Mouse (Mus musculus) macrophage (primary cell): ENCODE measurements around the gene Cry2. TPM values are rescaled to one million over a fixed set of nuclear protein-coding genes. Genes with fewer than 3 reads are reported as not detected.

Source experiments
- H3K27ac ChIP-seq: fragments of 350-480 bp; formaldehyde crosslinking; 2 replicates; pipeline ENCODE4 v1.9.0; 2021
- H3K36me3 ChIP-seq: fragments of 350-480 bp; formaldehyde crosslinking; 2 replicates; pipeline ENCODE4 v1.9.0; 2021; ENCODE audit errors: inconsistent target
- H3K4me3 ChIP-seq: fragments of 350-480 bp; formaldehyde crosslinking; 2 replicates; pipeline ENCODE4 v1.9.0; 2021; ENCODE audit errors: inconsistent target
- H3K79me2 ChIP-seq: fragments of 350-480 bp; formaldehyde crosslinking; 2 replicates; pipeline ENCODE4 v1.9.0; 2021; ENCODE audit errors: inconsistent target
- WGBS: methylation state at CpG from one replicate; pipeline ENCODE4 v1.1.7; 2026; ENCODE audit warnings: inconsistent platforms; ENCODE audit not compliant: missing documents; 5-methylcytosine and 5-hydroxymethylcytosine counted together
- polyA plus RNA-seq: library from polyadenylated mRNA; stranded (reverse); fragments of 250-400 nt; gene quantifications from 3 replicates; pipeline ENCODE4 v1.2.4, GENCODE M21; 2018; ENCODE audit warnings: inconsistent platforms

Cry2 gene
- polyA plus RNA-seq, 1 experiment from 2014 or later, result 3.0 TPM

DNA sequence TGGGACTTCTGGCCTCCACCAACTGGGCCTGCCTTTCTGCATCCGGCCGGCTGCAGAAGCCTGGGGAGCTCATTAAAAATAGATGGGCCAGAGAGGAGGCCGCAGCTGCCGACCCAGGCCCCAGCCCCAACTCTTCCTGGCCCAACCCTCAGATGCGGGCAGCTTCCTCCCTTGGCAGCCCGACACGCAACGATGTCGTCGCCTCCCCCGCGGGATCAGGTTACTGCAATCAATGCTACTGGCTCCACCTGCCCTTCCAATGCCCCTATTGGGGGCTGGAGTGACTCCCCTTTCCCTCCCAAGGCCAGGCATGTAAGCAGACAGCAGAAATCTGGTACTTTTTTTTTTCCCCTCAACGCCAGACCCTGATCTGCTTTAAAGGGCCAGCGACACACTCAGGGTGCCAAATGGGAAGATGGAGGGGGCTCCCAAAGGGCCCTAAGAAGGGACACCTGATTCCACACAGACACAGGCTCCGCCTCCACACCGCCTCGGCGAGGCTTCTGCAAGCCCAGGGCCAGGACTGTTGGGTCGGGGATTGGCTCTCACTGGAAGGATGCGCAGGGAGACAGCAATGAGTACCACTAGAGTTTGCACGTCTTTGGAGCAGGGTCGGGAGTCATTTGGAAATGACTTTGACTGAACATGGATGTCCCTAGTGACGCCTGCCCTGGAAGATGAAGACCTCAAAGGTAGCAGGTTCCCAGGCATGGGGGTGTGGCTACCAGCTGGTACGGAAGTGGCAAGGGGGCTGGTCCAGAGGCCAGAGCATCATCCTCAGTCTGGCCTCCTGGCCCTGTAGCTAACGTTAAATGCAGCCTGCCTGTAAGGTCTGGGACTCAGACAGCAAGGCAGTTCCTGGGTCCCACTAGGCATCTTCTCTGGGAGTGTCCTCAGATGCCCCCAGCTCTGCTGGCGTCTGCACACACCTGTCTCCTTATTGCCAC is 41.3 kb downstream of the Cry2 start:
- Histone ChIP-seq H3K4me3 (no peak overlapping the region), H3K27ac (no peak overlapping the region), H3K36me3 (no peaks in the 10 kb centered on the region), H3K79me2 (no peaks in the 10 kb centered on the region)
- WGBS, result 12% methylated on average over 26 of the region's 26 CpGs

GRCm38 (mm10) chr2:92391703-92392317 is 42.0 kb downstream of the Cry2 start:
- Histone ChIP-seq H3K4me3 (no peak overlapping the region), H3K79me2 (no peaks in the 10 kb centered on the region)

DNA sequence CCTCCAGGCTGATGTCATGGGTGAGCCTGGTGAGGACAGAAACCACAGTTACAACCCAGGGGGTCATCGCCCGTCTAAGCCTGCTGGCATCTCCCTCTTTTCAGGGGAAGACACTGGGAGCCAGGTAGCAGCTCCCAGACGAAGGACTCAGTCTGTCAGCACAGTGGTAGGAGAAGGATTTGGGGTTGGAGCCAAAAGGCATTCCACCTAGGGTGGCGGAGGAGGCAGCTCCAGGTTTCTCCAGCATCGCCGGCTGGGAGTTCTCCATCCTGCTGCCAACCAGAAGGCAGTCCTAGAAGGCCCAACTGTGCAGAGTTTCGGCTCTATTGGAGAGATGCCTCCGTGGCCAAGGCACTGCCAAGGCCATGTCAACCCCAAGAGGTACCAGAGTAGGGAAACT is 42.7 kb downstream of the Cry2 start:
- 94% methylated on average over 8 of the region's 8 CpGs for WGBS
- Histone ChIP-seq H3K79me2 (no peaks in the 10 kb centered on the region), H3K36me3 (no peaks in the 10 kb centered on the region), H3K27ac (no peak overlapping the region), H3K4me3 (no peak overlapping the region)

More at GRCm38 (mm10) chr2:92391703-92392317, 42.0 kb downstream of the Cry2 start:
- Histone ChIP-seq H3K36me3 (no peaks in the 10 kb centered on the region), H3K27ac (no peak overlapping the region)
- 59% methylated on average over 11 of the region's 11 CpGs for WGBS

DNA sequence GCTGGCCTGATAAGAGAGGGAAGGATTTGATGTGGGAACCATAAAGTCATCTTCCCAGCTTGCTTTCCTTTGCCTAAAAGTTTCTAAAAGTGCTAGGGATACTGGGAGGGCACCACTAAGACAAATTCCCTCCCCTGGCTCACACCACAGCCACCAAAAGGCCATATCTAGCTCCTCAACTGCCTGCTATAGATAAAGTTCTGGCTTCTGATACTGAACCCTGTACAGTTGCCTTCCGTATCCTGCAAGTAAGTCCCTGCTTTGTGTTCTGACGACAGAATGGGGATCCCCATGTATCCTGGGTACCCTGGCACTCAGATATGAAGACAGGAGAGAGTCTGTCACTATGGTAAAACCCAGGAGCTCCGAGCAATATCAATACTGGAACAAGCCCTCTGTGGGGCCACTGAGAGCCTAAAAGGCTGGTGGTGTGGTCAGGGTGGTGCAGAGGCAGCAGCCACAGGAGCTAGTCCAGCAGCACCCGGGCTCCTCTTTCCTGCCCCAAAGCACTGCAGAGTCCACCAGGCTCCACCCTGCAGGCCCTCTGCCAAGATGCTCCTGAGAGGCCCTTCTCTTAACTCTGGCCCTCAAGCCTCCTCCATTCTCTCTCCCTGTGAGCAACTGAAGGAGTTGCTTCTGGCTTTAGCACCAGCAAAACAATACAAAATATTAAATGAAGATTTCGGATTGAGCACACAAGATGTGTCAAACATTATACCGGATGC is 43.5 kb downstream of the Cry2 start:
- H3K79me2 ChIP-seq, result no peaks in the 10 kb centered on the region
- H3K27ac ChIP-seq, result no peak overlapping the region
- H3K36me3 ChIP-seq, result no peaks in the 10 kb centered on the region
- no peak overlapping the region for H3K4me3 ChIP-seq
- 84% methylated on average over 6 of the region's 6 CpGs for WGBS

DNA sequence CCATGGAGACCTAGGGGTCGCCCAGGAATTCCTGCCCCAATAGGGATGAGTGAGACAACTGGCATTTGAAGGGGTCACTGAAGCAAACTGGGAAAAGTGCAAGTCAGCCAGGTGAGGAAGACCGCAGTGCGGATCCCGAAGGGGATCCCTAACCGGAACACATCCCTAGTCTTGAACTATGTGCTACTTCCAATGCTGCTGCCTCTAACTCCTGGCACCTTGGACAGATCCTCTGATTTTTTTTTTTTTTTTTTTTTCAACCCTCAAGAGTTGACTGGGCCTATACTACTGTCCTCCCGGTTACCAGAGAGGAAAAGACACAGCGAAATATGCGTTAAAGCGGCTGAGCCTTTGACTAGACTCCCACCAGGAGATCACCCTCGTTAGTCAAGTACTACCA is 44.2 kb downstream of the Cry2 start:
- H3K4me3 ChIP-seq, result no peak overlapping the region
- H3K27ac ChIP-seq, result no peak overlapping the region
- no peaks in the 10 kb centered on the region for H3K36me3 ChIP-seq
- WGBS, result 42% methylated on average over 10 of the region's 10 CpGs
- no peaks in the 10 kb centered on the region for H3K79me2 ChIP-seq

DNA sequence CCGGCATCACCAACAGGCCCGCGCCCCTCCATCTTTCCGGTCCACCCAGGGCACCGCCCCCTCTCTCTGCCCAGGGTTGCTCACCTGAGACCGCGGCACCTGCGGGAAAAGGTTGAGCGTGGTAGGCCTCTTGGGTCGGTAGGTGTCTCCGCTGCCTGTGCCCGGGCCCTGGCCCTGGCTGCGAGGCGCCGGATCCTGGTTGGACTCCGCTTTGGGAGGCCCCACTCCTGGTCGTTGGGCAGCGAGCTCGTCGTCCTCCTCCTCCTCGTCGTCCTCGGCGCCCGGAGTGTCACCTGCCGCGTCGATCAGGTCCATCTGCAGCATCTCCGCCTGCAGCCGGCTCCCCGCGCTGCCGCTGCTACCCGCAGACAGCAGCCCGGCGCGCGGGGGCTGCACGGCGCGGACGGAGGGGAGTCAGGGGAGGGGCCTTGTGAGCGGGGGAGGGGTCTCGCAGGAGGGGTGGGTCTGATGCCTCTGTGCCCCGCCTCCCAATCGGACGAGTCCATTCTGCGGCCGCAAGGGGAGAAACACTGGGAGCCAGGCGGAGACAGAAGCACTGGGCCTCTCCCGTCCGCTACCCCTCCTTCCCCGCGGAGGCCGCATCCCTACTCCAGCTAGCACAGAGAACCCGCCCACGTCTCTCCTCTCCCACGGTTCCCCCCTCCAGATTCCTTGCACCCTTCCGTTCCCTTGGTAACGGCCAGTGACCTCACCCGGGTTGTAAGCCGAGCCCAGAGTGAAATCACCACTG is 44.8 kb downstream of the Cry2 start:
- no peaks in the 10 kb centered on the region for H3K36me3 ChIP-seq
- H3K4me3 ChIP-seq, result no peak overlapping the region

GRCm38 (mm10) chr2:92388081-92388517 is 45.7 kb downstream of the Cry2 start:
- H3K36me3 ChIP-seq, result no peaks in the 10 kb centered on the region
- no peak overlapping the region for H3K27ac ChIP-seq
- H3K4me3 ChIP-seq, result no peak overlapping the region
- H3K79me2 ChIP-seq, result no peaks in the 10 kb centered on the region
- 94% methylated on average over 3 of the region's 3 CpGs for WGBS

More for the DNA sequence above, 44.8 kb downstream of the Cry2 start:
- WGBS, result 5% methylated on average over 51 of the region's 62 CpGs
- H3K27ac ChIP-seq, result no peak overlapping the region
- no peaks in the 10 kb centered on the region for H3K79me2 ChIP-seq

DNA sequence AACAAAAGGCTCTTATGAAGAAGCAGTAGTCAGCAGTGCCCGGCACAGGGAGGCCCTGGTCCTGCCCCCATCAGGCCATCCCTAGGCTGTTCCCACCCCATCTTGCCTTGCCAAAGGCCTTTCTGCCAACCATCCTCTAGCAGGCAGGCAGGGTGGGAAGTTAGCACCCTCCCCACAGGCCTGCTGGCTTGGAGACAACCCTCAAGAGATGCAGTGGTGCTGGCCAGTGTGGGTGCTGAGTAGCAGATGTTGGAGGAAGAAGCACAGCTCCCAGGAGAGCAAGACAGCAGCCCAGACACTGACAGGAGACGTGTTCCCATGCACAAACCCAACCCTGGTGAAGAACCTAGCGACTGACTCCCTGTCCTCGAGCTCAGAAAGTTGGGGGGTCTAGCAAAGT is 46.2 kb downstream of the Cry2 start:
- Histone ChIP-seq H3K36me3 (no peaks in the 10 kb centered on the region), H3K79me2 (no peaks in the 10 kb centered on the region), H3K4me3 (no peak overlapping the region), H3K27ac (no peak overlapping the region)
- WGBS, result 83% methylated on average over 4 of the region's 4 CpGs

- H3K36me3 ChIP-seq, result peaks cover 5% of the 10 kb centered on the region; the same call in 1 of the 2 replicates
- H3K79me2 ChIP-seq, result no peaks in the 10 kb centered on the region
- H3K4me3 ChIP-seq, result no peak overlapping the region
- no peak overlapping the region for H3K27ac ChIP-seq
- WGBS, result 90% methylated on average over 30 of the region's 30 CpGs
Observed at GRCm38 (mm10) chr2:92386821-92387570, 46.8 kb downstream of the Cry2 start.

GRCm38 (mm10) chr2:92385113-92386051 is 48.5 kb downstream of the Cry2 start:
- Histone ChIP-seq H3K27ac (no peak overlapping the region), H3K4me3 (no peak overlapping the region), H3K36me3 (peaks cover 19% of the 10 kb centered on the region), H3K79me2 (no peaks in the 10 kb centered on the region)
- 87% methylated on average over 22 of the region's 22 CpGs for WGBS

DNA sequence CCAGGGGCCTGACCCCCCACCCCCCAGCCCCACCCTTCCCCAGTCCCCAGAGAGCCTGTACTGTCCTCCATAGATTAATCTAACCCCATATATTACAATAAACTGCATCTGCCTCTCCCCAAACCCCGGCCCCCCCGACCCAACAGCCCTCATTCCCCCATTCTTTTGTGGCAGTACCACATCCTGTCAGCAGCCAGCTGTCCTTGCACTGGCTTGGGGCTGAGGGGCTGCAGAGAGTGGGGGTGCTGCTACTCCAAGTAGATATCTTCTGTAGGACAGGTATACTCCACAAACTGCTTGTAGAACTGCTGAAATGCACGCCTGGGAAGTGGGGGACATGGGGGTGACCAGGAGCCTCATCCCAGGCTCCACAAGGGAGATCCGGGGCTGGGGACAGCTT is 49.7 kb downstream of the Cry2 start:
- Histone ChIP-seq H3K79me2 (no peaks in the 10 kb centered on the region), H3K27ac (no peak overlapping the region), H3K36me3 (peaks cover 31% of the 10 kb centered on the region), H3K4me3 (no peak overlapping the region)
- 48% methylated on average over 3 of the region's 4 CpGs for WGBS

- no peak overlapping the region for H3K27ac ChIP-seq
- no peaks in the 10 kb centered on the region for H3K79me2 ChIP-seq
- no peak overlapping the region for H3K4me3 ChIP-seq
- peaks cover 45% of the 10 kb centered on the region for H3K36me3 ChIP-seq
- WGBS, result 80% methylated on average over 4 of the region's 4 CpGs
Observed at GRCm38 (mm10) chr2:92382759-92383158, 51.1 kb downstream of the Cry2 start.
